Mouse (Mus musculus) splenic B cell, adult 2 months (primary cell): ENCODE measurements at regions not wholly inside any gene's neighbourhood (a gene's known extent, or its start where the extent isn't known, plus 50 kb on each side); places are given as distances from the start of the nearest gene placed in this dataset.

ENCODE experiments used
- DNase-seq: peaks from one replicate; pipeline ENCODE4 v3.0.0-alpha.2; 2011; ENCODE audit warnings: low read depth, low spot score
- H3K27me3 ChIP-seq: 2 replicates; pipeline ENCODE4 v1.6.1; 2012; ENCODE audit warnings: mild to moderate bottlenecking, low read length, moderate library complexity, mixed read lengths; ENCODE audit not compliant: control insufficient read depth, poor library complexity, insufficient read depth, severe bottlenecking
- H3K36me3 ChIP-seq: 2 replicates; pipeline ENCODE4 v1.6.1; 2012; ENCODE audit warnings: mild to moderate bottlenecking, low read length, moderate library complexity, mixed read lengths; ENCODE audit not compliant: control insufficient read depth, poor library complexity, insufficient read depth, severe bottlenecking

GRCm38 (mm10) chr13:53667518-53667917 is 194.6 kb upstream of the Msx2 start:
- no peak for DNase-seq
- H3K36me3 ChIP-seq: no peaks in the 10 kb centered on the region

DNA sequence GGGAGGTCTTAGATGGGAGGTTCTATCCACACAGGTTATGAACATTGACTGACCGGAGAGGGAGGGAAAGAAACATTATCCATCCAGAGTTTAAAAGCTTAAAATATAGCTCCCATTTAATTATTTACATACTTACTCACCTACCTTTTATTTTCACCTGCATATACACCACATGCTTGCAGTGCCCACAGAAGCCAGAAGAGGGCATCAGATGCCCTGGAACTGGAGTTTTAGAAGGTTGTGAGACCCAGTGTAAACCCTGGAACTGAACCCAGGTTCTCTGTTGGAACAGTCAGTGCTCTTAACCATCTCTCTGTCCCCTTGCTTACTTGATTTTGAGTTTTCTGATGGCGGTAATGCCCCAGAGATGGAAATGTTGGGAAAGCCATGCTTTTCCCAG is 192.7 kb upstream of the Msx2 start:
- H3K27me3 ChIP-seq: no peaks in the 10 kb centered on the region
- H3K36me3 ChIP-seq: no peaks in the 10 kb centered on the region
- DNase-seq: no peak

More at GRCm38 (mm10) chr13:53667518-53667917, 194.6 kb upstream of the Msx2 start:
- no peaks in the 10 kb centered on the region for H3K27me3 ChIP-seq

GRCm38 (mm10) chr13:53664631-53665230 is 191.9 kb upstream of the Msx2 start:
- DNase-seq: no peak
- no peaks in the 10 kb centered on the region for H3K36me3 ChIP-seq

GRCm38 (mm10) chr13:53652826-53653225 is 180.0 kb upstream of the Msx2 start:
- Histone ChIP-seq H3K27me3 (no peaks in the 10 kb centered on the region), H3K36me3 (no peaks in the 10 kb centered on the region)
- DNase-seq: no peak

More at GRCm38 (mm10) chr13:53664631-53665230, 191.9 kb upstream of the Msx2 start:
- H3K27me3 ChIP-seq: no peaks in the 10 kb centered on the region

GRCm38 (mm10) chr13:53648353-53648752 is 175.5 kb upstream of the Msx2 start:
- DNase-seq: no peak
- no peaks in the 10 kb centered on the region; the same call in 1 of the 2 replicates for H3K27me3 ChIP-seq
- H3K36me3 ChIP-seq: no peaks in the 10 kb centered on the region

- no peak for DNase-seq
Measured at GRCm38 (mm10) chr13:53642557-53642956, 169.7 kb upstream of the Msx2 start.

GRCm38 (mm10) chr13:53639584-53639983 is 166.7 kb upstream of the Msx2 start:
- Histone ChIP-seq H3K36me3 (no peaks in the 10 kb centered on the region), H3K27me3 (no peaks in the 10 kb centered on the region; the same call in 1 of the 2 replicates)
- DNase-seq: no peak

More at GRCm38 (mm10) chr13:53642557-53642956, 169.7 kb upstream of the Msx2 start:
- Histone ChIP-seq H3K36me3 (no peaks in the 10 kb centered on the region), H3K27me3 (no peaks in the 10 kb centered on the region; the same call in 1 of the 2 replicates)

DNA sequence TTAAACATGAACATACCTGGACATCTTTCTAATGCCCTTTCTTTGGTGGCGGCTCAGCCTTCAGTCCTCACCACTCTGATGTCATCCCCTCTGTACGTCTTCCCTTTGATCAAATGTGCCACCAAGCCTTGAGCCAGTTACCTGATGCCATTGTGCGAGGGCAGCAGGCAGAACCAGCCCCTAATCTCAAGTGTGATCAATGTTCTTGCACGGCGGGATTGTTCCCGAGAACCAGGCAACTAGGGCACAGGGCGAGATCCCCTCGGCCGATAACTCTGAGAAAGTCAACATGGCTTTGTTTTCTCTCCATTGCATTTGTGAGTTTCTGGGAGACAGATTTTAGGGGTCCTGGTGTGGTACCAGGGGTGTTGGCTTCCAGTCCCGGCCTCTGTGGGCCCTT is 166.2 kb upstream of the Msx2 start:
- no peaks in the 10 kb centered on the region for H3K27me3 ChIP-seq
- H3K36me3 ChIP-seq: no peaks in the 10 kb centered on the region
- DNase-seq: no peak

- H3K27me3 ChIP-seq: no peaks in the 10 kb centered on the region
- DNase-seq: no peak
- H3K36me3 ChIP-seq: no peaks in the 10 kb centered on the region
Measured at GRCm38 (mm10) chr13:53636011-53636410, 163.1 kb upstream of the Msx2 start.

DNA sequence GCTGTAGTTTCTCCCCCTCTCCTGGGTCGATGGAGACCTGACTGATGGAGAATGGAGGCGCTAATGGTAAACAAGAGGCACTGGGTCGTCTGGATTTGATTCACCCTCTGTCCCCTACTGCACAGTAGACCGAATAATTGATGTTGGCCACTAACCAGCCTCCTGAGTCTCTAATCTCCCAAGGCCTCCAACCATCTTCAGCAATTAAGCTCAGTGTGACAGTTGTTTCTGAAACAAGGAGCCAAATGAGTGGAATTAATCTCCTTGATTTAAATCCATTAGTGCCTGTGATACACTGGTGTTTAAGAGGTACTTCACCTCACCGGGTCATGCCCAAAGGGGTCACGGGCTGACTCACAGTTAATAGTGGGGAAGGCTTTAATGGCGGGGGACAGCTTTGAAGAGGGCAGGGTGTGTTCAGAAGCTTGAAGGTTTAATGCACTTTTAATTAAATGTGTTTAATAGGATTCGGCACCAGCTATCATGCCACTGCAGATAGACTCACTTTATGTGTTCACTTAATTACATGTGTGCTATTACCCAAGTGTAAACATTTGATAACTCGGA is 161.8 kb upstream of the Msx2 start:
- H3K27me3 ChIP-seq: no peaks in the 10 kb centered on the region
- H3K36me3 ChIP-seq: no peaks in the 10 kb centered on the region
- no peak for DNase-seq

DNA sequence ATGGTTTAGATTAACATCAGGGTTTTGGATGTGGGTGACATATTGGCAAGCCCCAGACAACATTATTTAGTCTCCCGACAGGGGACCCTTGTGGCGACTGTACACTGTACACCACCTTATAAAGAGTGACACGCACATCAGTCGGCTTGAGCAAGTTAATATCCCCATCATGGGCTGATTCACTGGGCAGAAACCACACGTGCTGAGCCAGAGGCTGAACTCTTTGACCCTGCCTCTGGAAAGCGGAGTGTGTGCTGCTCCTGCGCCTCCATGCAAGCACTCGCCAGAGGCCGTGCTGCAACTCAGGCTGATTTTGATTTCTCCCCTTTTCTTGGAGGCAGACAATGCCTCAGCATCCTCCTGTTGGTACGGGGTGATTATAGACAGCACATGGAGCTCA is 125.2 kb upstream of the Msx2 start:
- Histone ChIP-seq H3K27me3 (no peaks in the 10 kb centered on the region), H3K36me3 (no peaks in the 10 kb centered on the region)
- DNase-seq: no peak

DNA sequence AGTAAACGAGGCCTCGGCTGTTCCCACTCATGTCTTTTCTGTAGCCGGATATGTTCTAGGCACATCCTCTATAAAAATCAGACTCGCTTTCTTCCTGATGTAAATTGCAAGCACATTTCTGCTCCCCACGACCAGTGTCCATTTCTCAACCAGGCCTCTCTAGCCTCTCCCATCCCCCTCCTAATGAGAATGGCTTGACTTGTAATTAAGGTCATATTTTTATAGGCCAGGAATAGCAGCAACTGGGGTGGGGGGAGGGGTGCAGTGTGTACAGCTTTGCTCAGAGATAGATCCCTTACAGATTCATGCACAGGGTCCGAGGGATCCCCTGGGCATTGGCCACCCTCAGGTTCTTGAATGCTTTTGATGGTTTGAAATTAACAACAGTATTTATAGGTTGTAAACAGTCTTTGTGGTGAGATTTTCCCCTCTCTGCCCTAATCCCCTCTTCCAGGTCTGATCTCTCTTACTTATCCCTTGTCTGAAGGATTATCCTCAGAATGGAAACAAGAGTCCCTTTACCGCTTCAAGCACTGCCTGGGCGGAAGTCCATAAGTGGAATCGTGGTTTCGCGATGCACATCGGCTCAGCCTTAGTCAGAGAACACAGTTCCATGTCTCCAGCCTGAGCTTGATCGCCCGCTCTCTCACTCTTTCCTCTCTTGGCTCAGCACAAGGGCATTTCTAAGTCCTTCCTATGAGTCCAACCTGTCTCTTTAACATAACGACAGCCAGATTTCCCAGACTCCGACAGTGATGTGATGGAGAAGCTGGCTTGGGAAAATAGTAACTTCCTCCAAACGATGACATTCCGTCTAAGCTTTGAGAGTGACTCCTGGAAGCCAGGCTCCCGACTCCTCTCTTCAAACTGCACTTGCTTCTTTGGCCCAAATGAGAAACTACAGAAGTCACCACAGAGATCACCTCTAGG is 124.3 kb upstream of the Msx2 start:
- DNase-seq: no peak

DNA sequence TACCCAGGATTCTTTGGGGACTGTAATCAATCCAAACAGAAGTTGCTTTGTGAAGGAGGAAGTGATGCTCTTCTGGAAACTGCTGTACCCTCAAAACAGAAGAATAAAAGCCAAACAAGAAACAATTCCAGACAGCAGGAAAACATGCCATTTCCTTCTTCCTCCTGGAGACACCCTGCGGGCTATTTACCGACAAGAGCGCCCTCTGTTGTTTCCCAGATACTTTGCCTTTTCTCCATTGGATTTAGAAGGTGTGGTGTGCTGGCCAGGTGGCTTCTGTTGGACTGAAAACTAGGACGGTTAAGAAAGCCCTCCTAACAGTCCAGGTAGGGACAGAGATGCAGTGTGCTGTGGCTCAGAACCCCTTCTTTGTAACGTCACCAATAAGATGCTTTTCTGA is 119.9 kb upstream of the Msx2 start:
- H3K27me3 ChIP-seq: no peaks in the 10 kb centered on the region
- no peaks in the 10 kb centered on the region for H3K36me3 ChIP-seq
- no peak for DNase-seq

More for the DNA sequence above, 124.3 kb upstream of the Msx2 start:
- Histone ChIP-seq H3K36me3 (no peaks in the 10 kb centered on the region), H3K27me3 (no peaks in the 10 kb centered on the region)

DNA sequence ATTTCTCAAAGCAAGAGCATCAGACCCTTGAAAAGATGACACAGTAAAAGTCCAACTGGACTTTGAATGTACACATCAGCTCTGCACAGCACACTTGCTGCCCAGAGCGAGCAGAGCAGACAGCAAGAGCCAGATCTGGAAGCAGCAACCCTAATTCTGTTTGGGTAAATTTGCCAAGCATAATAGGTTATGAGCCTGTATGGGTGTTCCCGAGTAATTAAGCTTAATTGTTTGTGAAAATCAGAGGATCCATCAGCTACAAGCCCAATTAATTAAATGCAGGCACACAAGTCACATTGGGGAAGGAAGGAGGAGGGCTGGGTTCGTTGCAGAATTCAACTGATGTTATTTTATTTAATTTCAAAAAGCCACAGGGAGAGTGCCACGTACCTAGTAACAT is 113.9 kb upstream of the Msx2 start:
- DNase-seq: no peak
- Histone ChIP-seq H3K36me3 (no peaks in the 10 kb centered on the region), H3K27me3 (no peaks in the 10 kb centered on the region)
